Mouse (Mus musculus): Measurements from ENCODE around the gene Abhd6. TPM values are rescaled to one million over a fixed set of nuclear protein-coding genes. Genes with fewer than 3 reads are reported as not detected.

Gene Abhd6
- polyA plus RNA-seq (2016; fragmentation: Nextera tagmentation; extraction: Ambion mirVana) = 17.8 and 18.4 TPM in 2 replicates

DNA sequence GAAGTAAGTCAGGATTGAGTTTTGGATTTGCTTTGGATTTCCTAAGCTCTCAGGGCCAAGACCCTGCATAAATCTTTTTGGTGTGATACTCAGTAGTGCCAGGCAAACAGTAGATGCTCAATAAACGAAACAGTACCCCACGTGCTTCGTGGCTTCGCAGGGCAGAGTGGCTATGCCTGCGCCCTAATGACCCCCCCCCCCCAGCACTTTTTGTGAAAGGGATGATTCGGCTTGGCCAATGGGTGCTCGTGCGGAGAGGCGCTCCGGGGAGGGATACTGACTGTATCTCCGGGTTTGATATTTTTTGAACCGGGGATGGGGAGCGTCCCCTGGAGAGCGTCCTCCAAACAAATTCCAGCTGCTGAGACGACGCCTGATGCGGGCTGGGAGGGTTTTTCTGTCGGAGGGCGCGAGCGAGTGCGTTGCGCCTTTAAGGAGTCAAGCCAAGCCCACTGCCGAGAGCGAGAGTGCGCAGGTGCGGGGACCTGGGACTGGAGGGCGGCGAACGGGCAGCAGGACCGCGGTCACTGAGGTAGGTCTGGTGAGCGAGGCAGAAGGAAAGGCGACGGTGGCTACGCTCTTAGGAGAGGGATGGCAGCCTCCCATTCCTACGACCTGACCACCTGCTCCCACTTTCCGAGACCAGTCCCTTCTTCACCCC, at the start of gene Abhd6:
TSS of gene Abhd6 (plus strand) at position 471 of the 661 bp plus-strand sequence.
- H3K27ac ChIP-seq = peak within 1 kb of the TSS; percentile 73; the same call in 1 of the 2 replicates
- H3K27me3 ChIP-seq = peaks cover 46% of the 10 kb centered on the region
- peak within 1 kb of the TSS; percentile 61 for H3K9ac ChIP-seq (replicated peaks)
- peak; percentile 57 for ATAC-seq (ENCODE audit: insufficient number of reproducible peaks, insufficient read depth, low FRiP score, low TSS enrichment, low read depth)
- no peaks in the 10 kb centered on the region for H3K9me3 ChIP-seq
- no peaks in the 10 kb centered on the region for H3K36me3 ChIP-seq
- WGBS = 2% methylated on average over 38 of the region's 38 CpGs
- H3K4me1 ChIP-seq (replicated peaks) = peaks cover 34% of the 10 kb centered on the region
- peak within 1 kb of the TSS; percentile 77 for H3K4me2 ChIP-seq
- peak within 1 kb of the TSS; percentile 55 for H3K4me3 ChIP-seq (replicated peaks)

DNA sequence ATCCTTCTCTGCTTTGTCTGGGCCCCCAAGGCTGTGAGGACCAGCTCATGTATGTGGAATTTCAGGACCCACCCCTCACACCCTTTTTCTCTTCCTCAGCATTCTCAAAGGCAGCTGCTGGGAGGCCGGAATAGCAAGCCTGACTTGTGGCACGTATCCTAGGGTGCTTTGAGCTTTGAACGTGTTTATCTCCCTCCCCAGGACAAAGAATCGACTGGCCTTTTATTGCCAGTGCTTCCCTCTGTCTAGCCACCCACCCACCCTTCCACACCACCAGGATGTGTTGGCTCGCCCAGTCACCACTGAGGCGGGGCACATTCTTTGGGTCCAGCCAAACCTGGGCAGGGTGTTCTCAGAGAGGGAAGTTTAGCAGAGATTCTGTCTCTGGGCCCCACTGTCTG, 48.6 kb upstream of the Abhd6 start:
- H3K4me2 ChIP-seq = no peak overlapping the region
- ATAC-seq (ENCODE audit: insufficient number of reproducible peaks, insufficient read depth, low FRiP score, low TSS enrichment, low read depth) = no peak

DNA sequence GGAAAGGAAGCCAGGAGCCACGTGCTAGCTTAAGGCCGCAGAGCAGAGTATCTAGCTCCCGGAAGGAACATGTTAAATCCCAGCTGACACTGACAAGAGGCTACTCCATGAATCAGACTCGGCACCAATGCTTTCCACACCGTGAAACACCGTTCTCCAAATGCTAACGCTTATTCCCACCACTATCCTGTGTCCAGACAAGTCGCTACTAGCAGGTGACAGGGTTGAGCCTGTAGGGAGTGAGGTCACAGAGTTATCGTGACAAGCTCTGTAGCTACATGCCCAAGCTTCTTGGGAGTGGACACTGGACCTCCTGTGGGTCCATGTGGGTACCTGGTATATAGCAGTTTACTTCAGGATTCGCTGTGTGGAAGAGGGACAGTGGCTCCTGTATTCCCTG, 46.3 kb upstream of the Abhd6 start:
- H3K36me3 ChIP-seq = peaks cover 8% of the 10 kb centered on the region
- no peak for ATAC-seq (ENCODE audit: insufficient number of reproducible peaks, insufficient read depth, low FRiP score, low TSS enrichment, low read depth)
- no peak overlapping the region for H3K4me2 ChIP-seq
- H3K27me3 ChIP-seq = no peaks in the 10 kb centered on the region
- WGBS = 78% methylated on average over 10 of the region's 10 CpGs
- H3K9ac ChIP-seq (replicated peaks) = no peak overlapping the region
- no peak overlapping the region for H3K4me3 ChIP-seq (replicated peaks)
- no peak overlapping the region for H3K27ac ChIP-seq
- peaks cover 19% of the 10 kb centered on the region for H3K4me1 ChIP-seq (replicated peaks)
- H3K9me3 ChIP-seq = no peaks in the 10 kb centered on the region

More for the DNA sequence above, 48.6 kb upstream of the Abhd6 start:
- peaks cover 32% of the 10 kb centered on the region for H3K36me3 ChIP-seq
- no peaks in the 10 kb centered on the region for H3K27me3 ChIP-seq
- H3K4me3 ChIP-seq (replicated peaks) = no peak overlapping the region
- no peak overlapping the region for H3K9ac ChIP-seq (replicated peaks)
- peaks cover 19% of the 10 kb centered on the region for H3K4me1 ChIP-seq (replicated peaks)
- H3K9me3 ChIP-seq = no peaks in the 10 kb centered on the region
- 43% methylated on average over 6 of the region's 6 CpGs for WGBS
- peak overlapping the region; percentile 43; the same call in 1 of the 2 replicates for H3K27ac ChIP-seq

DNA sequence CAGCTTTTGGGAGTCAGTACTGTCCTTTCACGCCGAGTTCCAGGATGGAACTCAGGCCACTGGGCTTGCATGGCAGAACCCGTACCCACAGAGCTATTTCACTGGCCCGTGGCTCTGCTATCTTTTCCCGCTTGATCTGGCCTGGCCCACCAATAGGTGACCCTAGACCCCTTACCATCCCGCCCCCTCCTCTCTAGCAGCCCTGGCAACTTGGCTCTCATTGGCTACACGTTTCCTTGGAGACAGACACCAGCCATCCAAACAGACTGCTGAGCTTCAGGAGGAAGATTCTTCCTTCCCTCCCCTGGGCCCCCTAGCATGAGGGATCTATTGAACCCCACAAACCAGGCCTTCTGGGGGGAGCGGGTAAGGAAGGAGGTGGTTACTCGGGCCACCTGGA, 45.7 kb upstream of the Abhd6 start, which contains the start of gene Gm45521:
TSS of gene Gm45521 (plus strand) at position 240 of the 400 bp plus-strand sequence.
- H3K4me3 ChIP-seq (replicated peaks) = no peak within 1 kb of the TSS
- WGBS = 59% methylated on average over 9 of the region's 9 CpGs
- no peak for ATAC-seq (ENCODE audit: insufficient number of reproducible peaks, insufficient read depth, low FRiP score, low TSS enrichment, low read depth)
- no peaks in the 10 kb centered on the region for H3K9me3 ChIP-seq
- no peak within 1 kb of the TSS for H3K9ac ChIP-seq (replicated peaks)
- peaks cover 2% of the 10 kb centered on the region; the same call in 1 of the 2 replicates for H3K36me3 ChIP-seq
- H3K27me3 ChIP-seq = no peaks in the 10 kb centered on the region; the same call in 1 of the 2 replicates
- H3K27ac ChIP-seq = no peak within 1 kb of the TSS
- H3K4me1 ChIP-seq (replicated peaks) = peaks cover 17% of the 10 kb centered on the region
- H3K4me2 ChIP-seq = no peak within 1 kb of the TSS

DNA sequence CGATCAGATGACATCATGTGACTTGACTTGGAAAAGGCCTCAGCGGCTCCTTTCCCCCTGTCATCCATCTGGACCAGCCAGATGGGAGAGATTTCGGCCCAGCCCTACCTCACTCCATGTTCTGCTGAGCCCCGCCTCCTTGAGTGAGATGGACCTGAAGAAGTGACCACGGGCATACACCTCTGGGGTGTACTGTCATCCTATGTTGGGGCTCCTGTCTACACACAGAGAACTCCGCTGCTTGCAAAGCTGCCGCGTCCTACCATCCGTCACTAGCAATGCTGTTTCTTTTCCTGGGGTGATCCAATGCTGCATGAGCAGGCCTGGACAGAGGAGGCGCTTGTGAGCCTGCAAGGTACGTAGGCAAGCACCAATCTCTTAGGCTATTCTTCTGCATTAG, 42.1 kb upstream of the Abhd6 start:
- Histone ChIP-seq H3K4me1 (replicated peaks) (peaks cover 17% of the 10 kb centered on the region; the same call in 1 of the 2 replicates), H3K9ac (replicated peaks) (no peak overlapping the region), H3K27ac (no peak overlapping the region), H3K4me3 (replicated peaks) (no peak overlapping the region), H3K36me3 (no peaks in the 10 kb centered on the region), H3K27me3 (peaks cover 3% of the 10 kb centered on the region), H3K9me3 (no peaks in the 10 kb centered on the region), H3K4me2 (no peak overlapping the region)
- ATAC-seq (ENCODE audit: insufficient number of reproducible peaks, insufficient read depth, low FRiP score, low TSS enrichment, low read depth) = no peak
- 59% methylated on average over 11 of the region's 11 CpGs for WGBS

DNA sequence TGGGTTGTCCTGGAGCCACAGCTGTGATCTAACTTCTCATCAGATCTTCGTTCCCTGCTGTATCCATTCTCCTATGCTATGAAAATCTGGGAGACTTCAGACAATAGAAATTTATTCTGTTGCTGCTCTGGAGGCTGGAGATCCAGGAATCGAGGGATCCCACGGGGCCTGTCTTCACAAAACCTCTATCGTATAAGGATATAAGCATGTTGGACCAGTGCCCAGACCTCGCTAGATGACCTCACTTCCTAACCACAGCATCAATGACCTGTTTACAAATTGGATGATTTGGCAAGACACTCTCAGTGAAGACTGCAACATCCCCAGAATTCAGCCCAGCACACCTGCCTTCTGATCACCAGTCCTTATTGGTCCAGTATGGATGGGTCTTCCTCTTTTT, 41.0 kb upstream of the Abhd6 start:
- peaks cover 3% of the 10 kb centered on the region for H3K27me3 ChIP-seq
- no peaks in the 10 kb centered on the region for H3K9me3 ChIP-seq
- no peak for ATAC-seq (ENCODE audit: insufficient number of reproducible peaks, insufficient read depth, low FRiP score, low TSS enrichment, low read depth)
- H3K36me3 ChIP-seq = no peaks in the 10 kb centered on the region
- H3K4me2 ChIP-seq = no peak overlapping the region
- peaks cover 17% of the 10 kb centered on the region; the same call in 1 of the 2 replicates for H3K4me1 ChIP-seq (replicated peaks)
- H3K27ac ChIP-seq = no peak overlapping the region
- no peak overlapping the region for H3K9ac ChIP-seq (replicated peaks)
- no peak overlapping the region for H3K4me3 ChIP-seq (replicated peaks)
- WGBS = 81% methylated on average over 5 of the region's 5 CpGs

DNA sequence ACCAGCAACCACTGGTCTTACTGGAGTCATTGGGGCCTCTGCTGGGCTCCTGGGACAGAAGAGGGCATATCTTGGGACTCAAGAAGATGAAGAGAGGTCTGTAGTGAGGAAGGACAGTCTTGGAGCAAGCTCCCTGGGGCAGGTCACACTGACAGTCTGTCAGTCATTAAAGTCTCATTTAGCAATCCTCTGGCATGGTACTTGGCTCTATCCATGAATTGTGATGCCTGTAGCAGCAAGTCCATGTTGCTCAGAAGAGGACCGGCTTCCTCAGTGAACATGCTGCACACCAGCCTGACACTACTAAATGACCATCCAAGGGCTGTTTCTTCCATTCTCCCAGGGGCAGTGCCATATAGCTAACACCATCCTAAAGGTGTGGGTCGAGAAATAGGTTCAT, 40.1 kb upstream of the Abhd6 start:
- no peak for ATAC-seq (ENCODE audit: insufficient number of reproducible peaks, insufficient read depth, low FRiP score, low TSS enrichment, low read depth)
- WGBS = 85% methylated on average over 2 of the region's 2 CpGs

DNA sequence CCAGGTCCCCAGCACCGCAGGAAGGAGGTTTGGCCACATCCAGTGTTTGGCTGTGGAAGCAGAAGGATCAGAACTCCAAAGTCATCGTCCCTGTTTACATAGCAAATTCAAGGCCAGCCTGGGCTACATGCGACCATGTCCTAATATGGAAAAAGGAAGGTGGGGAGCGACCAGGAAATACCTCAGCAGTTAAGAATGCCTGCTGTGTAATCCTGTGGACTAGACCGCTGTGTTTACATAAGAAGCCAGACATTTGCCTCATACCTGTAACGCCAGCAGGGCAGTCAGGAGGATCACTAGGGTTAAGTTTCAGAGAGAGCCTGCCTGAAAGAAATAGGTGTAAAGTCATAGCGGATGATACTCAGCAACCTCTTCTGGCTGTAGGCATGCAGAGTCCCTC, 39.5 kb upstream of the Abhd6 start:
- Histone ChIP-seq H3K4me1 (replicated peaks) (peaks cover 13% of the 10 kb centered on the region; the same call in 1 of the 2 replicates), H3K36me3 (no peaks in the 10 kb centered on the region), H3K9ac (replicated peaks) (no peak overlapping the region), H3K27ac (no peak overlapping the region), H3K27me3 (peaks cover 3% of the 10 kb centered on the region), H3K4me2 (no peak overlapping the region), H3K4me3 (replicated peaks) (no peak overlapping the region), H3K9me3 (no peaks in the 10 kb centered on the region)
- no peak for ATAC-seq (ENCODE audit: insufficient number of reproducible peaks, insufficient read depth, low FRiP score, low TSS enrichment, low read depth)
- WGBS = 58% methylated on average over 7 of the region's 7 CpGs

More for the DNA sequence above, 40.1 kb upstream of the Abhd6 start:
- Histone ChIP-seq H3K27ac (no peak overlapping the region), H3K4me1 (replicated peaks) (peaks cover 13% of the 10 kb centered on the region; the same call in 1 of the 2 replicates), H3K9ac (replicated peaks) (no peak overlapping the region), H3K27me3 (peaks cover 3% of the 10 kb centered on the region), H3K4me3 (replicated peaks) (no peak overlapping the region), H3K4me2 (no peak overlapping the region), H3K36me3 (no peaks in the 10 kb centered on the region), H3K9me3 (no peaks in the 10 kb centered on the region)

DNA sequence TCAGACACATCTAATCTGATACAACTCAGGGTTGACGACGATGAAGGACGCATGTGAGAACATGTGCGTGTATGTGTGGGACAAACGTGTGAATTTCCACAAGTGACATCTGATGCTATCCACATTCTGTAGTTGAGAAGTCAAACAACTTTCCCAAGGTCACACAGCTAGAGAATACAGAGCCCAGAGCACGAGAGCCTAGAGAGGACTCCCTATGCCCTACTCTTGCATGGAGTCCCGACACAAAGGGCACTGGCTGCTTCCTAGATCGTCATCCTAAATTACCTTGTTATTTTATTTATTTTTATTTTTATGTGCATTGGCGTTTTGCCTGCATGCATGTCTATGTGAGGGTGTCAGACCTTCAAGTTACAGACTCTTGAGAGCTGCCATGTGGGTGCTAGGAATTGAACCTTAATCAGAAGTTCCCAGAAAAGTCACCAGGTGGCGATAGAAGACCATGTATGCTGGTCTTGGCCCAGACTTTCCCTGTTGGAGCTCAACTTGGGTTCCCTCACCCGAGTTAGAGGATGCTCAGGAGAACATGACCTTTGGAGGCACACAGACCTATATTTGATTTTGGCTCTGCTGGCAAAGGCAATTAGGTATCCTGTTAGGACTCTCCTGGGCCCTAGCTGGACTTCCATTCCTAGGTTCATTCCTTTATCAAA, 38.3 kb upstream of the Abhd6 start:
- H3K27ac ChIP-seq = no peak overlapping the region
- 54% methylated on average over 11 of the region's 11 CpGs for WGBS
- no peak overlapping the region for H3K4me2 ChIP-seq
- peaks cover 13% of the 10 kb centered on the region; the same call in 1 of the 2 replicates for H3K4me1 ChIP-seq (replicated peaks)
- ATAC-seq (ENCODE audit: insufficient number of reproducible peaks, insufficient read depth, low FRiP score, low TSS enrichment, low read depth) = 0 out of 2 replicates have a peak, but pooled peaks have one; percentile 27
- H3K36me3 ChIP-seq = no peaks in the 10 kb centered on the region
- peaks cover 3% of the 10 kb centered on the region for H3K27me3 ChIP-seq
- no peak overlapping the region for H3K4me3 ChIP-seq (replicated peaks)
- H3K9me3 ChIP-seq = no peaks in the 10 kb centered on the region
- no peak overlapping the region for H3K9ac ChIP-seq (replicated peaks)

DNA sequence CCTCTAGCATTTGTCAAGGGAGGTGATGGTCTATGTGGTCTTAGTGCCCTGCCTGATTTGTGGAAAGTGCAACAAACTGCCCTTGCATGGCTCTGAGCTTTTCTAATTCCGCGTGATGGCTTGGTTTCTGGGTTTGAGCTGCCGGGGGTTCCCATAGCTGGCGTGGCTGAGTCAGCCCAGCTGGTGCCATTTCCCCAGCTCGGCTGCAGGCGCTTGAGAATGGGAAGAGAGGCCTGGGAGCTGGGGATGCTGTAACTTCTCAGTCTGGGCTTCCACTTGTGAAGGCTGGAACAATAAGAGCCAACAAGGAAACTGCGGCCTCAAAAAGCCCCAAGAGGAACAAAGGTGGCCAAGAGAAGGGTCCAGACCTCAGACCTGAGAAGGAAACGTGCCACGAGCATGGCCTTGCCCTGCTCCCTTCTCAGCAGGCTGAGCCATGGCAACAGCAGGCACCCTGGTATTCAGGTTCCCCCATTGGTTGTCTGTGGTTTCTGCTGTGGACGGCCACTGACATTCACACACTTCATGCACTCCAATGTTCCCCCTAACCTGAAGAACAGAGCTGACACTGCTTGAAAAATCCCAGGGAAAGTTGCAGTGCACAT, 30.7 kb upstream of the Abhd6 start:
- Histone ChIP-seq H3K27me3 (no peaks in the 10 kb centered on the region; the same call in 1 of the 2 replicates), H3K4me3 (replicated peaks) (no peak overlapping the region), H3K9me3 (no peaks in the 10 kb centered on the region), H3K36me3 (no peaks in the 10 kb centered on the region), H3K9ac (replicated peaks) (no peak overlapping the region), H3K27ac (no peak overlapping the region), H3K4me1 (replicated peaks) (no peaks in the 10 kb centered on the region), H3K4me2 (no peak overlapping the region)
- whole genome bisulfite sequencing = 63% methylated on average over 10 of the region's 10 CpGs
- ATAC-seq (ENCODE audit: insufficient number of reproducible peaks, insufficient read depth, low FRiP score, low TSS enrichment, low read depth) = no peak

DNA sequence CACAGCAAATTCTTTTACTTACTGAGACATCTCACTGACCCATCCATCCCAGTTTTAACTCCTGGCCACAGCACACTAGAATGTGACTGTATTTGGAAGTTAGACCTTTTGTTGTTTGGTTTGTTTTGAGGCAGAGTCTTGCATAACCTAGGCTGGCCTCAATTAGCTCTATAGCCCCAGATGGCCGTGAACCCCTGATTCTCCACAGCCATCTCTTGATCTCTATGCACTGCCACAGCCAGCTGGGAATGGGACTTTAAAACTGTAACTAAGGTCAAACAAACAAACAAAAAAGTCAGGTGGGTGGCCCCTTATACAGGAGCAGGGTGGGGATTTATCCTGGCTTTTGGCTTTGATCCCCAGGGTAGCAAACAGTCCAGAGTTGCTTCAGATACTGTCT, 28.1 kb upstream of the Abhd6 start:
- no peak overlapping the region for H3K4me3 ChIP-seq (replicated peaks)
- no peaks in the 10 kb centered on the region for H3K4me1 ChIP-seq (replicated peaks)
- H3K27ac ChIP-seq = no peak overlapping the region
- ATAC-seq (ENCODE audit: insufficient number of reproducible peaks, insufficient read depth, low FRiP score, low TSS enrichment, low read depth) = no peak
- no peak overlapping the region for H3K9ac ChIP-seq (replicated peaks)
- no peaks in the 10 kb centered on the region for H3K36me3 ChIP-seq
- WGBS = 74% methylated on average over 1 of the region's 1 CpGs
- H3K4me2 ChIP-seq = no peak overlapping the region
- no peaks in the 10 kb centered on the region for H3K27me3 ChIP-seq
- H3K9me3 ChIP-seq = no peaks in the 10 kb centered on the region

All from limb, embryonic 12.5 days (tissue).